Mouse (Mus musculus) MEL-GATA-1-ER (cell line): ENCODE measurements around the gene Nsmce4a.

ENCODE experiments used
- DNase-seq: peaks from one replicate; pipeline ENCODE4 v3.0.0-alpha.2; 2012; ENCODE audit warnings: low read depth; ENCODE audit errors: extremely low read depth

The Nsmce4a gene

DNA sequence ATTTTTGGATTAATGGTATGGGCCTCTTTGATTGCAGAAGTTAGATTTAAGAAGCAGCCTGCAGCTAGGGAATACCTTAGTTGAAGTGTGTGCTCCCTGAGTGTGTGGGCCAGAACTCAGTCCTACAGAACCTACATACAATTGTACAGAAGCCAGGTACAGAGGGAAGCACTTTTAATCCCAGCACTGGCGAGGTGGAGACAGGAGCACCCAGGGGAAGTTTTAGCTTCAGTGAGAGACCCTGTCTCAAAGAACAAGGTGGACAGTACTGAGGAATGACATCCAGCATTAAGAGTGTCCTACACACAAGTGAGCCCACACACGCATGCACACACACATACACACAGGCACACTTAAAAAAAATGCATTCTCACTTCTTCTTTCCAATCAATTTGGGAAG lies 5.1 kb upstream of the Nsmce4a start:
- DNase-seq, result no peak

DNA sequence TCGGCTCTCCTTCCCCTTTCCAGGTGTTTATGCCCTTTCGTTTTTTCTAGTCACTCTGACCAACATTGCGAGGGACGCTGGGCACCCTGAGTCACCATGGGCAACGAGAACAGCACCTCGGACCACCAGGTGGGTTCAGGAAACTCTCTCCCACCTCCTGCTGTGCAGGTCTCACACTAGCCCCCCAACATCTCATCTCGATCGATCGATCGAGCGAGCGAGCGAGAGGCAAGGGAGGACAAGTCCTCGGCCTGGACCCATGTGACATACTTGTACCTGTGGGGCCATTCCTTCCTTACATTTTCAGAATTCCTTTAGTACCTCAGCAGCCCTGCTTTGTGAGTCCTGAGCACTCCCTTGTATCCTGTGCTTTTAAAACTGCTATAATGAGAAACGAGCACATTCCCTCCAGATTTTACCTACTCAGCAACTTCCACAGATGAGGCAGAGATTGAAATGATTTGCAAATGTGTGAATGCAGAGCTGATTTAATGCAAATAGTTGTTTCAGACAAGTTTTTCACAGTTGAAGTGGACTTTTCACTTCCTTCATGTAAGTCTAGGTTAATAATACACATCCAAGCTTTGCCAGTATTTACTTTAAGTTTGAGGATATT lies 4.6 kb upstream of the Nsmce4a start, which contains the start of gene Tacc2:
Gene Tacc2, plus strand, starts transcription at position 51 of the 616 bp plus-strand sequence.
- DNase-seq, result no peak

DNA sequence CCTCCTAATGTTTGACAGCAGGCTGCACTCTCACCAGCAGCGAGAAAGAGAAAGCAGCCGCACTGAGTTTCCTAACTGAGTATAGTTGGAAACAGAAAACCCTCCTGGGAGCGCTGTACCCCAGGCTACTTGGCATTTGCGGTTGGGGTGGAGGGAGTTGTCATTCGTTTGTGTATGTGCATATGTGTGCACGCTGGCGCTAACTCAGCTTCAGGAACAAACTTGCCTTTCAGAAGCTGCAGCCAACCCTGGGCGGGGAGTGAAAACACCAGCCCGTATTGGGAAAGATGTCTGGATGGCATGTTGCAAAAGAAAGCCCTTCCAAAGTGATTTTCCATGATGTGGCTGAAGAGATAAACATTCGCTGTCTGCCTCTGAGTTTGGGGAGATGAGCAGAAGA lies 4.1 kb upstream of the Nsmce4a start:
- no peak for DNase-seq

DNA sequence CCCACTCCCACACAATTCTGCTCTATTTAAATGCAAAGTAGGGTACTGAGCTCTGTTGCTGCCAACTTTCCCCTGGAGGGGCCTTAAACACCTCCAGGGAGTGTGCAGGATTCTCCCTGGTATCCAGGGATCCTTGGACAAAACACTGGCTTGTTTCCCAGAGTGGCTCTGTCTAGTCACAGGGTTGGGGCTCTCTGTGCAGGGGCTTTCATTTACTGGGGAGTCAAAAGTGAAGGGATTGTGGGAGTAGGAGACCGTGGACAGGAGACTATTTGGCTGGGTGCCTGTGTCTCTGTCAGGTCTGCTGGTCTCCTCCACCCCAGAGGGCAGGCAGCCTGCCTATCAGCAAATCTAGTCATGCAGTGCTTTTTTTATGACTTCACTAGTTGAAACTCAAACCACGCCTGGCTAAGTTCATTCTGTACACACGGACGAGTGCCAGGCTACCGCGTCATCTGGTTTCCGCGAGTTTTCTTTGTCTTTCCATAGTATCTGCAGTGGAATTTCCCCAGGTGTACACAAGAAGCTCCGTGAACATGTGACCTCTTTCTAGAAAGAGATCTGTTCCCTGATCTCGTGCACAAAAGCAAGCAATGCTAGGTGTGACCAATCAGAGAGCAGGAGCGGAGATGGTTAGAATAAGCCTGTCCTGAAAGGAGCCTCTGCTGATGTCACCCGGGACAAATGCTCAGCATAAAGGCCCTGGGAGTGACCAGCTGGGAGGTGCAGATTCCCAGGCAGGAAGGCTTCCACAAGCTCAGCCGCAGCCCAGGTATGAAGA lies 1.5 kb upstream of the Nsmce4a start:
- DNase-seq, result no peak

DNA sequence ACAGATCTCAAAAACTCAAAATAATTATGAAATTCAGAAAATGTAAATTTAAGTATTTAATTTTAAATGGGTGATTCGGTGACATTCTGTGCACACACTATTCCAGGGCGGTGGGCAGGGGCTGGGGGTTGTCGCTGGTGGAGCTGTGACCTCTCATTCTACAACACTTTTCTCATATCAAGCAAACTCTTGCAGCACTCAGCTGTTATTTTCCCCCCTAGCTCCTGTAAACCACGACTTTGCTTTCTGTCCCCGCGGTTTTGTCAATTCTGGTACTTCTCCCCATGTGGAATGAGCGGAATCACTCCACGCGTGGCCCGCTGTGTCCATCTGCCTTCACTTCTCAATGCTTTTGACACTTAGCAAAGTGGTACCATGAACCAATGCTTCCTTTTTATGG lies 828 bp upstream of the Nsmce4a start:
- DNase-seq, result no peak

DNA sequence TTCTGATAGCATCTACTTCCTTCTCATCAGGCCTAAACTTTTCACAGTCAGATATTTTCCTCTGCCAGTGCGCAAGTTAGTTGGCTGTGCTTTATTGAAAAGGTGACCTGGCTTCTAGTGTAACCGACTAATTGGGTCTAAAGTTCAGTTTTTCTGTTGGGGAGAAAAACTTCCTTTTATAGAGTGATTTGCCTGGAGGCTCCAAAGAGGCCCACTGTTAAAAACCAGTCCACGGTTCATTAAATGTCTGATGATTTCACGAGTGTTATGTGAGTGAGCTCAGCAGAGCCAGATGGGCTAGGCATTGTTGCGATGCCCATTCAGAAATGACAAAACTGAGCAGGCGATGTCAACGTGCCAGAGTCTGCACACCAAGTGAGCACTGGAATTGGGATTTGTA lies 2.4 kb downstream of the Nsmce4a start:
- no peak for DNase-seq

DNA sequence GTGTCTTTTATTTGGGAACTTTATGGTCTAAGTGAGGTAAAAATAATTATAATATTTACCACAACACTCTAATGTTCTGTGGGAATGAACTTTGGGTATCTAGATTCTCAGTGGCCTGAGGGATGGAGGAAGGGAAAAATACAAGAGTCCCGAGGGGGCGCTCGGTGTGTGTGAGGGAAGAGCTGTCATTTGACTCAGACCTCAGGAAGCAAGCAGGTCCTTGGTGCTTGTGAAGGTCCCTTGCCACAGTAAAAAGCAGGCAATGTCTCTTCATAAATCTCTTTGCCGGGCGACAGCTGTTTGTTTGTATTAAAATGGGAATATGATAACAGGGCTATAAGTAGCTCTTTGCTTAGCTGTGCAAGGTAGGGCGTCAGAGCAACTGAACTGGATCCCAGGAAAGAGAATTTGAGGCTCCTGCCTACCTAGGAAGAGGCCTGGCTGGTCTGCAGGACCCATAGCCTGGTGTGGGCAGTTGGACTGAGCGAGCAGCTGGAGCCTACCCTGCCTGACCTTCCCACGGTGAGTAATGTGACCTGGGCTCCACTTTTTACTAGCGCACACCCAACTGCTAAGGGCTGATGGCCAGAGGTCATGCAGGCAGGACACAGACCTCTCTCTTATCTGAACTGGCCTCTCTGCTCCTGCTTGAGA lies 4.0 kb downstream of the Nsmce4a start:
- no peak for DNase-seq

DNA sequence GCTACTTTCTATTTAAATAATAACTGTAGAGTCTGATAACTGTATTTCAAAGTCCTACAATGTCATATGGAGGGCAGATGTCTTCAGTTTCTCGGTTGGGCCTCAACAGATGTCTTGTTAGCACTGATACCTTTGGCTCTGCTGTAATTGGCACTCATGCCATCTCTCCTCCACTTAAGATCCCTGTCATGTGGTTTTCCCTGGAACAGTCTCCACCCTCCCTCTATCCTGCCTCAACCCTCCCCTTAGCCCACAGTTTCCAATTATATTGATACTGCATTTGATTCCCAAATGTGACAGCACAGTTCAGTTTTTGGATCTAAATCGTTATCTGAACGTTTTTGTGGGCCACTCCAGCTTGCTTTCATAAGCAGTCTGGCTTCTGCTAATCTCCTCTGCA lies 8.3 kb downstream of the Nsmce4a start:
- no peak for DNase-seq

DNA sequence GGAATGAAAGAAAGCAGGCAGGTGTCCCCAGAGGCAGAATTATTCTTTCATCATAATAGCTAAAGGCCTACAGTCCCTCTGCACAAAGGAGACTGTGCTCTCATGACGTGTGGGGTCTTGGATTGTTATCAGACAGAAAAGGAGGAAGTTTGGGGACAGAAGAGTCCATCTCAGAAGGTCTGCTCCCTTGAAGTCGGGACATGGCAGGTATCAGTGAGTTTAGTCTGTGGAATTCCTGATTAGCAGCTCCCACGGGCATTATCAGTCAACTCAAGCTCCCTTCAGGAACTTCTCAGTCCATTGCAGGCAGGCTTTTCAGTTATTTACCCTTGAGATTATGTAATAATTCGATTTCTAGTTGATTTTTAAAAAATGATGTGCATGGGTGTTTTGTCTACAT lies 9.0 kb downstream of the Nsmce4a start:
- DNase-seq, result peak; percentile 24

DNA sequence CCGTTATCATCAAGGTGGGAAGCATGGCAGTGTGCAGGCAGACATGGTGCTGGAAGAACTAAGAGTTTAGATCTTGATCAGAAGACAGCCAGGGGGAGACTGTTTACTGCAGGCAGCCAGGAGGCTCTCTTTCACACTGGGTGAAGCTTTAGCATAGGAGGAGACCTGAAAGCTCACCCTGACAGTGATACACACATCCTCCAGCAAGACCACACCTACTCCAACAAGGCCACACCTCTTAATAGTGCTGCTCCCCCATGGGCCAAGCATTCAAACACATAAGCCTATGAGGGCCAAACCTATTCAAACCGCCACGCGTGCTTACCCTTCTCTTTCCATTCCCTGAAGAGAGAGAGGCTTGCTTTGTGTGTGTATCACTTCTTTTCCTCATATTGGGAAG lies 9.6 kb downstream of the Nsmce4a start:
- no peak for DNase-seq

DNA sequence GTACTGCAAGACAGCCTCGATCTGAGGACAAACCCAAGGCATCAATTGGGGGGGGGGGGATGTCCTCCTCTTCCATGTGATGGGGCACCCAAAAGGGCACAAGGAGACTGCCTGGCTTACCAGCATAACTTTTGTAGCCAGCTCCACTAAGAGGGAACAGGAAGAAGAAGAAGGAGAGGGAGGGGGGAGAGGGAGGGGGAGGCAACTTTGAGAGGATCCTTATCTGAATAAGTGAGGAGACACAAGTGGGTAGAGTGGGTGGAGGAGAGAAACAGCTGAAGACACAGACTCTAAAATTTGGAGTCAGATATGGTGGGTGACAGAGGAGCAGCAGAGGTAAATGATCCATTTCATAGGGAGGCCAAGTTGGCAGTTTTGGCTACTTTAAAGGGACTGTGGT lies 12.0 kb downstream of the Nsmce4a start:
- peak; percentile 27 for DNase-seq

DNA sequence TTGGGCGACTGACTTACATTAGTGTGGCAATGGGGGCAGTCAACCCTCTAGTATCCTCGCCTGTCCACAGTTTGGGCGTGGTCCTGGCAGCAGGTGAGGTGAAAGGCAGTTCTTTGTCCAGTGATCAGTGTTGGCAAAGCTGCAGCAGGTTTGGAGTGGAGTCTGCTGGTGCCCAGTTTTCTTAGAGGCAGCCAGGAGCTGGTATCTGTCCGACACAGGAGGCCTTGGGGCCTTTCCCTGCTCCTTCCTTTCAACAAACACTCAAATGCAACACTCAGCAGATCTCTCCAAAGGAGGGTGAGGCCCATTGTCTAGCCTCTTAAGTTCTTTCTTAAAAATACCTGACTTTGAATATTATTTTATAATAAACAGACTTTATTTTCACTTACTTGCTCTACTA lies 14.3 kb downstream of the Nsmce4a start:
- no peak for DNase-seq

DNA sequence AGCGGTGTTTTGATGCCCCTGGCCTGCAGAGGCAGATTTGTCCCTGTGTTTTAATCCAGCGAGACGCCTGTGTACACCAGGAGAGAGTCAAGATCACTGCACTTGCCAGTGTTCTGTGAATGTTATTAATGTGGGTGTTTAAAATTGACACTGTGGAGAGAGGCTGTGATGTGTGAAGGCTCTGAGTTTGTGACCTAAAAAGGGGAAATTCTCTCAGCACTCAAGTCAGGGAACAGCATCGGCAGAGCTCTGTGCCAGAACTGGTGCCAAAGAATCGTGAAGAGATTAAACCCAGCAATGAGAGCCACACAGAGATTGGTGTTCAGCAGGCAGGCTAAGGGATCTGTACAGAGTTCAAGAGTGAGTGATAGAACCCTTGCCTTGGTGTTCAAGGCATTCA lies 17.3 kb downstream of the Nsmce4a start:
- no peak for DNase-seq

DNA sequence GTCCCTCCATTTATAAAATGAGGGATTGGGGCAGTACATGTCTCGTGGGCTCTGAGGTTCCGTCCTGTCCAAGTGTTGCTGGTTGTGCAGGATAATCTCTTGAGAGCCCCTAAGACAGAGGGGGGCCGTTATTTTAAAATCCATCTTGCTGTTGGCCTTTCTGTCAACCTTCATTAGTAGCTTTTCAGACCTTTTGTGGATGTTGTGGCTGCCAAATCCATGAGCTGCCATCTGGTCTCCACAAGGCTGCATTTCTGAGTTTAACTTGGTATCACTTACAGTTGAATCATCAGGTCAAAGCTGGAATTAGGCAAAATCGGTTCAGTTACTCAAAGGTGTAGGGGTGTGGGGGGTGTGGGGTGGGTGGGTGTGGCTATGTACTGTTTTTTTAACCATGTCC lies 19.6 kb downstream of the Nsmce4a start:
- DNase-seq, result no peak

DNA sequence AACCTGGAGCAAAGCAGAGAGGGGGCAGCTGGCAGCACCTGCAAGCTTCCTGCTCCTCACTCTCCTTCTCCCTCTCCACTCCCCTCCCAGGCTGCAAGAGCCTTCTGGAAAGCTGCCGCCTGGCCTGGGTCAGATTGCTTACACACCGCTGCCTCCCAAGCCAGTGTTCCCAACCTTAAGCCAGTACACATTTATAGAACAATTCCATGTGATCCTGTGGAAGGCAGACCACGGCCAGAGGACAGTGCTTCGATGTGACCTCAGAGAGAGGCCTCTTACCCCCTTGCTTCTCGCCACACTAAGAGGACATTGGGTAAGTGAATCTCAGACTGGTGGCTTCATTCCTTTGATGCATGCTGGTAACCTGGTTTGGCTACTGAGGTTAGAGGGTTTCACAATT lies 20.1 kb downstream of the Nsmce4a start:
- DNase-seq, result no peak

DNA sequence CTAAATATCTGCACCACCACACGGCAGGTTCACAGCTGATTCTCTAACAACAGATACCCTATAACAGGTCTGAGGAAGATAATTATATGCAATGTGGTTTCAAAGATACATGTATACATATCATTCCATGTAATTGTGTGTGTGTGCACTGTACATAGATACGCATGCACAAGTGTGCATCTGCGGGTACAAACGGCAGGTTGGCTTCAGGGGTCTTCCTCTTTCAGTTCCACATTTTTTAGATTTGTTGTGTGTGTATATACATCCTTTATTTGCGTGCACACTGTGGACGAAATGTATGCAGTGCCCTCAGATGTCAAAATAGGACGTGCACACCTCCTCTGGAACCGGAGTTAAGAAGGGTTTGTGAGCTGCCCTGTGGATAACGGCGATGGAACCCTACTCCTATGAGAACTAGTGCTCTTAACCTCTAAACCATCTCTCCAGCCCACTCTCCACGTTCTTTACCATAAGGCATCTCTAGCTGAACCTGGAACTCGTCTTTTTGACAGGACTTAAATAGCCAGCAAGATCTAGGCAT lies 25.2 kb downstream of the Nsmce4a start:
- DNase-seq, result no peak

DNA sequence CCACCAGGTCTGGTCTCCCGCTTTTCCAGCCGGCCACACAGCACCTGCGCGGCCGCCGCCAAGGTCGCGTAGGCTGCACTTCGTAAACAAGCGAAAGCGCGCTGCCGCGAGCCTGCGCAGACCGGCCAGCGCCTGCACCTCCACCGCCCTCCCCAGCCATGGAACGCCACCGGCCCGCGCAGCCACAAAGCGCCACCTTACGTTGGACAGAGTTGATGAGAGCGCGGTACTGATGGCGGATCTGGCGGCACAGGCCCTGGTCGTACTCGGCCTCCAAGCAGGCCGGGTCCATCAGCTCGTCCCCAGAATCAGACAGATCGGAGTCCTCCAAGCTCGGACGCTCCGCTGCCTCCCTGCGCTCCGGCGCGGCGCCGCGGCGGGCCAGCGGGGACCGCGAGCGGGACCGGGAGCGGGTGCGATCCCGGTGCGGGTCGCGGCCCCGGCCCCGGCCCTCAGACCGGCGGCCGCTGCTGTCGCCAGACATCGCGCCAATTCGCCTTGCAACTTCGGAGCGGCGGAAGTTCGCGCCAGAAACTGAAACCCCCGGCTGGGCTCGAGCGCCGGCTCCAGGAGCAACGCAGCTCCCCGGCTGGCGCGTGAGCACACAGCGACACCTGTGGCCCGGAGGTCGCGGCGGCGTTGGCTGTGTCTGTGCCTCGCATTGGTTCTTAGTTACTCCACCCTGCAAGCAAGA lies 26.0 kb downstream of the Nsmce4a start:
- DNase-seq, result peak; percentile 80

DNA sequence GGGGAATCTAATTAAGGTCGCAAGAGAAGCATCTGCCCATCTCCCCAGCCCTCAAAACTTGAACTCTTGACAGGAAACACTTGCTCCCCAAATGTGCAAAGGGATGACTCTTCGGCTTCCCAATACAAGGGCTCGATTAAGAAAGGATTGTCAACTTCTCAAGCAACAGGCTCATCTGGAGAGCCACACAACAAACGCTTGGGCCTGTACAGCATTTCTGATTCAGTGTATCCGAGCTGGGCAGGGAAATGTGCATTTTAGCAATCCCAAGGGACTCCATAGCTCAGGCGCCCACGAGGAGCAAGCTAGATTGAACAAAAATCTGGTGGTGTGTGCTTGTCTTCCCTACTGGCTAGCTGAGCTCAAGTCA lies 26.5 kb downstream of the Nsmce4a start:
- no peak for DNase-seq

DNA sequence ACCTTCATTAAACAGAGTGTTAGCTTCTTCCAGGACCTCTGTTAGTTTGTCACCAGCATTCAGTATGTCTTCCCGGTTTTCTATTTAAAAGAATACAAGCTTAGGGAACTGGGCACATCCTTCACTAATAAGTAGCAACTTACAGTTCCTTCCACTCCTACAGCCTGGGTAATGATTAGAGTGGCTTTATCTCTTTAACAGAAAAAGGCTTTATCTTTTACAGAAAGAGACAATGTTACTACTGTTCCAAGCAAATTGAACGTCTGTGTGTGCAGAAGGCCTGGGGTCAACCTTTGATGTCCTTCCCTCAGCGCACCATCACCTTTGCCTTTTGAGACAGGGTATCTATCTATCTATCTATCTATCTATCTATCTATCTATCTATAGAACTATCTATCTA lies 27.0 kb downstream of the Nsmce4a start:
- no peak for DNase-seq

DNA sequence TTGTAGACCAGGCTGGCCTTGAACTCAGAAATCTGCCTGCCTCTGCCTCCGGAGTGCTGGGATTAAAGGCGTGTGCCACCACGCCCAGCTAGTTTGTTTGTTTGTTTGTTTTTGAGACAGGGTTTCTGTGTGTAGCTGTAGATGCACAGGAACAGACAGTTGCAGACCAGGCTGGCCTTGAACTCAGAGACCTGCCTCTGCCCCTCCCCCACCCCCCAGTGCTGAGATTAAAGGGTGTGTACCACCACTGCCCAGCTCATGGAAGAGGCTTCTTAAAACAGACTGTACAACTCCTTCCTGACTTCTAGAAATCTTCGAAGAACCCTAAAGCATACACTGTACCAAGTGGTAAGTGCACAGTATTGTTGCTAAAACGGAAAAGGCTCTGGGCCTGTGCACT lies 27.5 kb downstream of the Nsmce4a start:
- no peak for DNase-seq

DNA sequence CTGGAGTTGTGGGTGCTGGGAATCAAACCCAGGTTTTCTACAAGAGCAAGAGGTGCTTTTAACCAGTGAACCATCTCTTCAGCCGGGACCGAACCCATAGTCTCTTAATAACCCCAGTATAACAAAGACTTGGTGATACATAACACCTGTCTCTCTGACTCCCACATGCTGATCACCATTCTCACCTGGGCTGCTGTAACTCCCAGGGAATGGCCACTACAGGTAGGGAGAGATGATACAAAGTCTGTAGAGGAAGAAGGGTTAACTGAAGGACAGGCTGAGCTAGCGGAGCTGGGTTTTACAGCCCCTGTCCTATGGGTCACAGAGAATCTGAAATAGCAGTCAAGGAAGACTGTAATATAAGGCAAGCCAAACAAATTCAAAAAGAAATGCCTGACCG lies 29.7 kb downstream of the Nsmce4a start:
- no peak for DNase-seq

DNA sequence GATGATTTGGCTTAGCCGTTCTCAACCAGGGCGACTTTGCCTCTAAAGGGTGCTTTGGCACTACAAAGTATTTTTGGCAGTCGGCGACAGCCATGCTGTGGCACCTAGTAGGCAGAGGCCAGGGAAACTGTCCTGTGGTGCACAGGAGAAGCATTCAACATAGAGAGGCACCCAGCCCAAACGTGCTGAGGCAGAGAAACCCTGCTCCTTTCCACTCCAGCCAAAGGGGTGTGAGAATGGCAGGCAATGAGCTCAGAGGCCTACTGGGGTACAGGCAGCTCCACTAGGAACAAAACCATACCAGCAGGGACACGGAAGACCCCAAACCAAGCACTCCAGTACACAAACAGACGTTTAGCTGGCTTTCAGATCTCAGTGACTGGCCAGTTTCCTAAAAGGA lies 32.7 kb downstream of the Nsmce4a start:
- no peak for DNase-seq
